Mouse (Mus musculus) liver, embryonic 16.5 days (tissue): Measurements from ENCODE around the gene Pgc. TPM values are rescaled to one million over a fixed set of nuclear protein-coding genes. Genes with fewer than 3 reads are reported as not detected.

ENCODE experiments used
- ATAC-seq: fragments of 200-750 bp; cut with Nextera tagmentation; 2 replicates; pipeline ENCODE4 v1.8.0; 2017; ENCODE audit warnings: low read depth, mild to moderate bottlenecking, moderate number of reproducible peaks, moderate library complexity
- H3K27ac ChIP-seq: fragments of 300-500 bp; sonication (generic); 2 replicates; pipeline ENCODE4 v1.5.1; 2014; ENCODE audit warnings: mild to moderate bottlenecking, low read length
- H3K27me3 ChIP-seq: fragments of 300-500 bp; sonication (generic); 2 replicates; pipeline ENCODE4 v1.6.1; 2014; ENCODE audit warnings: low read depth, low read length, mixed read lengths; ENCODE audit not compliant: control insufficient read depth, insufficient read depth
- H3K36me3 ChIP-seq: fragments of 300-500 bp; sonication (generic); 2 replicates; pipeline ENCODE4 v1.6.1; 2014; ENCODE audit warnings: mild to moderate bottlenecking; ENCODE audit not compliant: control insufficient read depth, insufficient read depth
- H3K4me1 ChIP-seq: fragments of 300-500 bp; sonication (generic); 2 replicates; pipeline ENCODE4 v1.6.1; 2014; ENCODE audit warnings: low read depth, low read length, mixed read lengths; ENCODE audit not compliant: control insufficient read depth
- H3K4me2 ChIP-seq: fragments of 300-500 bp; sonication (generic); 2 replicates; pipeline ENCODE4 v1.6.1; 2014; ENCODE audit warnings: low read depth, low read length, mixed read lengths
- H3K4me3 ChIP-seq: fragments of 300-500 bp; sonication (generic); 2 replicates; pipeline ENCODE4 v1.5.1; 2014; ENCODE audit warnings: low read depth, mild to moderate bottlenecking, low read length
- H3K9ac ChIP-seq: fragments of 300-500 bp; sonication (generic); 2 replicates; pipeline ENCODE4 v1.6.1; 2014; ENCODE audit warnings: low read depth, low read length
- H3K9me3 ChIP-seq: fragments of 300-500 bp; sonication (generic); replicated peaks from 2 replicates; pipeline ENCODE4 v1.6.1; 2016; ENCODE audit warnings: low read length; ENCODE audit not compliant: control insufficient read depth
- WGBS: fragments of 180-500 bp; shearing (Covaris S2); extraction: QIAGEN DNeasy Blood & Tissue Kit; methylation state at CpG from one replicate; pipeline ENCODE4 v1.1.7; 2014; ENCODE audit not compliant: insufficient replicate concordance; 5-methylcytosine and 5-hydroxymethylcytosine counted together
- polyA plus RNA-seq: library from polyadenylated mRNA; unstranded; fragments of >200 nt; fragmentation: Nextera tagmentation; extraction: Ambion mirVana; gene quantifications from 2 replicates; pipeline ENCODE4 v1.2.1, GENCODE M21; 2015

Gene Pgc
- polyA plus RNA-seq, 1 experiment from 2014 or later: not detected

DNA sequence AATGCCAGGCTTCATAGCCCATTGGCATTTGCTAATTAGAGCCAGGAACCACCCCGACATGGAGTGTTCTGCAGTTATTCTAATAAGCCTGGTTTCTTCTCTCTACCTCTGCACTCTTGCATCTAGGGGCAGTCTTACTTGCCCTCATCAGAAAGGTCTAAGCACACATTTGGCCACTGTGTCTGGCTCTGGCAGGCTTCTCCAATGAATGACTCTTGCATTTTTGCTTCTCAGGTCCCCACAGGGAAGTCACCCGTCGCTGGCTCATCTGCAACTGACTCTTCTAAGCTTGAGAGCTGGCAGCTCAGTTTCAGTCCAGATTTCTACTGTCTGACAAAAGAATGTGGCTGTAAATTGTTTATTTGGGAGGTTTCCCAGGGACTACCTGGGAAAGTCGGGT, 39.3 kb downstream of the Pgc start:
- Histone ChIP-seq H3K4me1 (peaks cover 27% of the 10 kb centered on the region), H3K9me3 (no peaks in the 10 kb centered on the region), H3K27me3 (no peaks in the 10 kb centered on the region), H3K36me3 (no peaks in the 10 kb centered on the region), H3K27ac (no peak overlapping the region; the same call in 1 of the 2 replicates), H3K4me3 (no peak overlapping the region), H3K4me2 (no peak overlapping the region), H3K9ac (no peak overlapping the region)
- no peak for ATAC-seq
- 47% methylated on average over 4 of the region's 4 CpGs for WGBS

DNA sequence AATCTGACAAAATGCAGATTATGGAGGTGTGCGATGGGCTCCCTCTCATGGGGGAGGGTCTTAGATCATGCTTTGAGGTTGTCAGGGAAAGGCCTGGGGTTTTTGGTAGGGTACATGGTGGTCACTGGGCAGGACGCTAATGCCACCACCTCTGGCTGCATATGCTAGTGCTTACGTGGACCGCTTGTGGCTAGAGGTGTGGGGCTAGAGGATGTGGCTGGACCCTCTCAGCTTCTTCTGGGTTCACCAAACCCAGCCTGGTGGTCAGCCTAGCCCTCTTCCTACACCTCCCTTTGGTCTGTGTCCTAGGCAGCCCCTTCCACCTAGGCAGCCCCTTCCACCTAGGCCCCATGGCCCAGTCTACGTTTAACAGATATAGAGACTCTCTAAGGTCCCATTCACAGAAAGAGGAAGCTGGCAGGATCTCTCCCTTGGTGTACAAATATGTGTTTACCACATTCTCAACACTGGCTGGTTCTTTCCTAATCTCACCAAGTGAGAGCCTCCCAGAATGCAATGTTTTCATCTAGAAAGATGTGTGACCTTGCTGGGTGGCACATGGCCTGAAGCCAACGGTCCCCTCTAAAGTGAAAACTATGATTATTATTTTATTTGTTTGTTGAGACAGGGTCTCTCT, 39.9 kb downstream of the Pgc start:
- no peak overlapping the region for H3K9ac ChIP-seq
- peak overlapping the region; percentile 47 for H3K27ac ChIP-seq
- H3K9me3 ChIP-seq: no peaks in the 10 kb centered on the region
- 67% methylated on average over 6 of the region's 6 CpGs for WGBS
- H3K4me1 ChIP-seq: peaks cover 27% of the 10 kb centered on the region
- no peaks in the 10 kb centered on the region for H3K27me3 ChIP-seq
- ATAC-seq: no peak
- no peak overlapping the region for H3K4me3 ChIP-seq
- no peak overlapping the region for H3K4me2 ChIP-seq
- H3K36me3 ChIP-seq: no peaks in the 10 kb centered on the region

DNA sequence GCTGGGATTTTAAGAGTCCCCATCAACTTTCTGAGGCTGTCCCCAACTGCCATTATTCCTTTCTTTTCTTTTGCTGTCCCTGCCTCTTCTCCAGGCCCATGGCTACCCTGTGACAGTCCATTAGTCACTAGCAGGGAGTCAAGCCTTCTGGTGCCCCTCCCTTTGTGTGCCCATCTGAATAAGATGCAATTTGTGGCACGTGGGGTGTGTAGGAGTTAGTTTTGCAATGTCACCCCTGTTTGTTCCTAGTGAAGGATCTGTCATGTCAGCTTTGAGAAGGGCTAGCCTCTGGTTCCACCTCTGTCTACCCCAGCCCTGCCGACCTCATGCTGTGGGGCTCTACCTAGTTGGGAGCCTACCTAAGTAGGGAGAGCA, 40.4 kb downstream of the Pgc start:
- Histone ChIP-seq H3K4me2 (no peak overlapping the region; the same call in 1 of the 2 replicates), H3K4me3 (no peak overlapping the region), H3K27me3 (no peaks in the 10 kb centered on the region), H3K27ac (peak overlapping the region; percentile 47), H3K36me3 (no peaks in the 10 kb centered on the region), H3K9ac (no peak overlapping the region), H3K4me1 (peaks cover 27% of the 10 kb centered on the region), H3K9me3 (no peaks in the 10 kb centered on the region)
- WGBS: 37% methylated on average over 2 of the region's 2 CpGs
- no peak for ATAC-seq

DNA sequence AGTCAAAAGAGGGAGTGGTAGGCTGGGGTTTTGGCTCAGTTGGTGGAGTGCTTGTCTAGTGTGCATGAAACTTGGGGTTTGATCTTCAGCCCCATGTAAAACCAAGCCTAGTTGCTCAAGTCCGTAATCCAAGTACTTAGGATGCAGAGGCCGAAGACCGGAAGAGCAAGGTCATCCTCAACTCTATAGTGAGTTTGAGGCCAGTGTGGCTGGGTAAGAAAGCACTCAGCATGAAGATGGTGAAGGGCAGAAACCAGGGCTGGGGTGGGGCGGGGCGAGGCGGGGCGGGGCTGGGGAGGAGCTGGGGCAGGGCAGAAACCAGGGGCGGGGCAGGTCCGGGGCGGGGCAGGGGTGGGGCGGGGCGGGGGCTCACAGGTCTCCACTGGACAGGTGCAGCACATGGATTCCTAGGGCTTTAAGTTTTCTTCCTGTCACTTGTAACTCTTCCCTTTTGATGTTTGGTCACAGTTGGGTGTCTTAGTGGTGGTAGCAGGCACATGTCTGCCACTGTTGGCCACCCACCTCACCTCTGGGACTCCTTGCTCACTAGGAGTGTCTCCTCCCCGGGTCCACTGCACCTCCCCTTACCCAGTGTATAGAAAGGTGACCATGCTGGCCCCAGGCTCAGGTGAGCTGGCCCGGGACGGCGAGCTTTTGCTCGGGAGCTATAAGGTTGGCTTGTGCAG, 41.0 kb downstream of the Pgc start:
- no peak for ATAC-seq
- Histone ChIP-seq H3K4me3 (no peak overlapping the region), H3K27me3 (no peaks in the 10 kb centered on the region), H3K4me1 (peaks cover 26% of the 10 kb centered on the region), H3K4me2 (no peak overlapping the region; the same call in 1 of the 2 replicates), H3K9me3 (no peaks in the 10 kb centered on the region), H3K9ac (no peak overlapping the region), H3K36me3 (no peaks in the 10 kb centered on the region), H3K27ac (peak overlapping the region; percentile 47)
- 35% methylated on average over 14 of the region's 17 CpGs for WGBS

DNA sequence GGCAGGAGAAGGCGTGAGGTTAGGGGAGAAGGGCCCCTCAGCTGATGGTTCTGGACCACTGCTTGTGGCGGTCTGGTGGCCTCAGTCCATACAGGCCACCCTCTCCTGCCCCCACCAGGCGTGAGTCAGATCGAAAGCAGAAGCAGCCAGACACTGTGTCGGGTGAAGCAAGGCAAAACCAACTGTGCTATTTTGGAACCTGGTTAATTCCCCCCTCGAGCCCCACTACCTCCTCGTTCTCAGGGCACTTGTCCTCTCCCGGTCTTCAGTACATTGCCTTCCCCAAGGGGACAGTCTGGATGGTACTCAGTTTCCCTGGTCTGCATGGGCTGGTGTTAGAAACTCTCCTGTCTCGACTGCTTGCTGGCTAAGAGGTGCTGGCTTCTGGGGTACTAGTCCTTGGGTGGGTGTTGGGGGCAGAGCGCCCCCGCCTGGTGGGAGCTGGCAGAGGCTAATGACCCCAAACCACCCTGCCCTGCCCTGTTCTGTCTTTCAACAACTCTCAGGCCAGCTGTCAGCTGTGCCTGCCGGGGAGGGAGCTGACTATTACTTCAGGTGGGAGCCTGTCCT, 42.1 kb downstream of the Pgc start:
- H3K36me3 ChIP-seq: no peaks in the 10 kb centered on the region
- peak overlapping the region; percentile 21; the same call in 1 of the 2 replicates for H3K4me2 ChIP-seq
- H3K27me3 ChIP-seq: no peaks in the 10 kb centered on the region
- peak; percentile 45 for ATAC-seq
- H3K27ac ChIP-seq: peak overlapping the region; percentile 45
- 9% methylated on average over 12 of the region's 12 CpGs for WGBS
- H3K4me1 ChIP-seq: peaks cover 20% of the 10 kb centered on the region
- H3K9me3 ChIP-seq: no peaks in the 10 kb centered on the region
- no peak overlapping the region for H3K4me3 ChIP-seq
- no peak overlapping the region for H3K9ac ChIP-seq

DNA sequence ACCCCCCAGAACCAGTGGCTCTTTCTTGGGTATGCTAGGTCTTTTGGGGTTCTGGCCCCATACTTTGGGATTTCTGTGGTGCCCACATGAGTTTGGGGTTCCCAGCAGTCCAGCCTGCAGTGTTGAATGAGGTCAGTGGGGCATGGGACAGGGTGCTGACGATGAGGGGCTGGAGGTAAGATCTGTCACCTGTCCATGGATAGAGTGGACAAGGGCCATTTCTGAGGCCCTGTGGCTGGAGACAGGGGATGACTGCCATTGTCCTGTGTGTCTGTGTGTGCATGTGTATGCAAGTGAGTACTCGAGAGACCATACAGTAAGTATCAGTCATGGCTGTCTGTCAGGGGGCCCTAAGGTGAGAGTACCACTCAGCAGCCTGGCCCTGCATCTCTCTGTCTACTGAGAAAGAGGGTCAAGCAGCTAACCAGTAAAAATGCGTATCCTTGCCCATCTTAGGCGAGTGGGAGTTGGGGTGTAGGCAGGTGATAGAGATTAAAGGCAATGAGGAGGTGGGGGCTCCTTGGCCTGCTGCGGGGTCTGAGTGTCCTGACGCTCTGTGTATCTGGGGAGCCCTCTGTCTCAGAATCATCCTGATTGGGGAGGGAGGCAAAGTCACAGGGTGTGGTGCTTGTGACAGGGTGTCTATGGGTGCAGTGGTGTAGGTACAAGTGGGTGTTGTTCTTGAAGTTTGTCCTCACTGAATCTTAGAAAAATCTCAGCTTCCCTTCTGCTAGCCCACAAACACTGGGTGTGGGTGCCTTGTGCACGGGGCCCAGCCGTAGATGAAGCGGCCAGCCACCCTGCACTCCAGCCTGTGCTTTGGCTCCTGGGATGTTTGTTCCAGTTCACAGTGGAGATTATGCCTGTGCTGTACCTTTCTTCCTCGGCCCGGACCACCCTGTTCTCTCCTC, 43.0 kb downstream of the Pgc start:
- Histone ChIP-seq H3K4me3 (no peak overlapping the region), H3K36me3 (no peaks in the 10 kb centered on the region), H3K4me1 (peaks cover 20% of the 10 kb centered on the region), H3K4me2 (no peak overlapping the region), H3K9ac (no peak overlapping the region), H3K27ac (no peak overlapping the region), H3K27me3 (no peaks in the 10 kb centered on the region), H3K9me3 (no peaks in the 10 kb centered on the region)
- no peak for ATAC-seq
- 68% methylated on average over 11 of the region's 11 CpGs for WGBS

DNA sequence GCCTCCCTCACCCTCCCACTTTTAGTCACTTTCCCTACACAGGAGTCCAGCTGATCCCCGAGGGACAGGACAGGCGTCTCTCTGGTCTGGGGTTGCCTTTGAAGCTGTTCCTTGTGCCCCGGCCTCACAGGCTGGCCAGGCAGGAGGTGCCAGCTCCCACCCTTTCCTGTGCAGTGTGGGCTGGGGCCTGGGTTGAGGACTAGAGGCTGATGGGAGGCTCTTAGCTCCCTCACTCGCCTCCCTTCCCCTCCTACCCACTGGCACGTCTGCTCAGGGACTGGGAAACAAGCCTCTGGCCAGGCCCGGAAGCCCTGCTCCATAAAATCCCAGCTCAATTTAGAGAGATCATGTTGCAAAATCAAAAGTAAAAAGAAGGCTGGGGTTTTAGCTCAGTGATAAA, 47.0 kb downstream of the Pgc start:
- WGBS: 46% methylated on average over 6 of the region's 6 CpGs
- H3K4me2 ChIP-seq: no peak overlapping the region
- no peak for ATAC-seq
- H3K27me3 ChIP-seq: no peaks in the 10 kb centered on the region
- no peak overlapping the region for H3K4me3 ChIP-seq
- no peak overlapping the region for H3K9ac ChIP-seq
- no peaks in the 10 kb centered on the region for H3K9me3 ChIP-seq
- H3K36me3 ChIP-seq: no peaks in the 10 kb centered on the region
- H3K27ac ChIP-seq: no peak overlapping the region
- H3K4me1 ChIP-seq: peaks cover 10% of the 10 kb centered on the region

DNA sequence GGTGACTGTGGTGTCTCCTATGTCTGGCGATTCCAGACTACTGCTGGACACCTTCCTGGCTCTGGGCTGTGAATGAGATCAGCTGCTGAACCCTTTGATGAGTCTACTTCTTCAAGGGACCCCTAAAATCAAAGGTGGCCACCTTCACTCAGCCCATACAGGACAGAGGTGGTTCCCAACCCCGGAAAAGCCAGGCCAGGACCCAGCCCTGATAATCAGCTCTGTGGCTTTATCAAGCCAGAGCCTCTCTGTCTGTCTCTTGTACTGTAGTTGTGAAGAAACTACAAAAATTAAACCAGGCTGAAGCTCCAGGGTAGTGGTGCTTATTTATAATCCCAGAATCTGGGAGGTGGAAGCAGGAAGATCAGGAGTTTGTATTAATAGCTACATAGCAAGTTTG, 50.5 kb downstream of the Pgc start:
- no peaks in the 10 kb centered on the region for H3K36me3 ChIP-seq
- no peak overlapping the region for H3K4me2 ChIP-seq
- peaks cover 7% of the 10 kb centered on the region for H3K4me1 ChIP-seq
- no peak for ATAC-seq
- H3K27ac ChIP-seq: no peak overlapping the region
- no peak overlapping the region for H3K4me3 ChIP-seq
- no peaks in the 10 kb centered on the region for H3K27me3 ChIP-seq
- 23% methylated on average over 2 of the region's 2 CpGs for WGBS
- no peak overlapping the region for H3K9ac ChIP-seq
- no peaks in the 10 kb centered on the region for H3K9me3 ChIP-seq
